Mouse (Mus musculus) liver, postnatal 0 days (tissue): ENCODE data around the gene Cdh23.

ENCODE experiments used
- CTCF ChIP-seq: sonication (generic); IDR thresholded peaks from 2 replicates; pipeline ENCODE4 v1.5.1; 2016; ENCODE audit warnings: antibody characterized with exemption, low read depth
- EP300 ChIP-seq: IDR thresholded peaks from 2 replicates; pipeline ENCODE4 v1.6.1; 2016; ENCODE audit warnings: antibody characterized with exemption, low read depth, mild to moderate bottlenecking

- no peak for TF ChIP-seq EP300
- TF ChIP-seq CTCF = no peak
Measured at GRCm38 (mm10) chr10:60659450-60660020, 36.8 kb downstream of the Cdh23 start.
